Mouse (Mus musculus): ENCODE results near the gene 9930111J21Rik2. TPM values are rescaled to one million over a fixed set of nuclear protein-coding genes. Genes with fewer than 3 reads are reported as not detected.
"Not testable (repeated sequence)": the region's sequence is repeated elsewhere in the genome, so short reads cannot be mapped to it uniquely, and the experiment has no call there.

The 9930111J21Rik2 gene
- polyA plus RNA-seq (2015; fragmentation: Nextera tagmentation; extraction: Ambion mirVana), result 0.83 and 1.1 TPM in 2 replicates

DNA sequence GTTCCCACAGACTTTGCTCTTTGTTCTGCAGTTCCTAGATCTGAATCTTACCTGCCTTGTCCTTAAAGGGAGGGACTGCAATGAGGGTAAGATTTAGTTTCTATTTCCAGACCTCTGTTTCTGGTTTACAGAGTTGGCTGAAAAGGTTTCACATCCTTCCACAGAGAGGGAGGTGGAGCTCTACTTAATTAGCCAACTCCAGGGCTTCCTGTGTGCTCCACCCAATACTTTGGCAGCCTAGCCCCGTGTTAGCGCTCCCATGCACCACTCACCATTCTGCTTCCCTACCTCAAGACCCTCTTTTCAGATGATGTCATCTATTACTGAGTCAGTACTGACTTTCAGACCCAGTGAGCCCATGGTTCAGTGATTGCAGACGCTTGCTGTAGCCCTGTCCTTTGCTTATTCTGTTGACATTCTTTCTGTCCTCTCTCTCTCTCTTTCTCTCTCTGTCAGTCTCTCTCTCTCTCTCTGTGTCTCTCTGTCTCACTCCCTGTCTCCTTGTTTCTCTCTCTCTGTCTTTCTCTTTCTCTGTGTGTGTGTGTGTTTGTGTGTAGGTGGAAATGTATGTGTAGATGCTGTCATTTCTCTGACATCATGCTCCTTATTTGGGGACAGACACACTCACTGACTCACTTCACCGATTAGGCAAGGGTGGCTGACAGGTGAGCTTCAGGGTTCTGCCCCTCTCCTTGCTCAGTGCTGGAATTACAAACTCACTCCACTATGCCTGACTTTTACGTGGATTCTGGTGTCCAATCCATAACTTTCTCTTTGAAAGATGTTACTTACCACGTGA lies at the start of gene 9930111J21Rik2:
9930111J21Rik2 (minus strand) TSS at position 150 of the 799 bp plus-strand sequence.
- not testable (repeated sequence) for H3K4me3 ChIP-seq

DNA sequence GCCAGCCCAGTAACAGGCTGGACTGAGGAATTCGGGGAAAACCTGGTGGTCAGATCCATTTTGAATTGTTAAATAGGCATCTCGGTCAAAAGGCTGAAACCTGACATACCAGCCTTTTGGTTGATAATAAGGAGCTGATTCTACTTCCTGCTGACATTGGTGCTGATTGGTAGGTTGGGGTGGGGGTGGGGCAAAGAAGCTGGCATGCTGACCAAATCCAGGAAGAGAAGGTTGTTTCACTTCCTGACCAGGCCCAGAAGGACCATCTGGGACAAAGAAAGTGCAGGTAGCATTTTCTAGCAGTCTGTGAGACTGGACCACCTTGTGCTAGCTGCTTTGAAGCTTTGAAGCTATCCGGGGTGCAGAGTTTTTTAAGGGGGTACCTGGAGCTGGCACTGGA lies 49.4 kb upstream of the 9930111J21Rik2 start:
- no peak overlapping the region for H3K9ac ChIP-seq
- no peak overlapping the region for H3K4me2 ChIP-seq
- no peaks in the 10 kb centered on the region for H3K9me3 ChIP-seq
- H3K27me3 ChIP-seq, result no peaks in the 10 kb centered on the region
- no peak overlapping the region for H3K27ac ChIP-seq
- no peaks in the 10 kb centered on the region for H3K36me3 ChIP-seq
- no peaks in the 10 kb centered on the region for H3K4me1 ChIP-seq
- no peak for ATAC-seq (ENCODE audit: insufficient number of reproducible peaks, low FRiP score, low TSS enrichment, low read depth)
- WGBS, result 74% methylated on average over 3 of the region's 3 CpGs
- no peak overlapping the region for H3K4me3 ChIP-seq

More for the DNA sequence above, at the start of gene 9930111J21Rik2:
- not testable (repeated sequence) for H3K9ac ChIP-seq; H3K36me3 ChIP-seq; ATAC-seq (ENCODE audit: insufficient number of reproducible peaks, low FRiP score, low TSS enrichment, low read depth); H3K27ac ChIP-seq; H3K27me3 ChIP-seq; H3K4me1 ChIP-seq; H3K4me2 ChIP-seq; H3K9me3 ChIP-seq
- WGBS, result 69% methylated on average over 1 of the region's 6 CpGs

- no peaks in the 10 kb centered on the region for H3K4me1 ChIP-seq
- no peak overlapping the region for H3K4me3 ChIP-seq
- 90% methylated on average over 4 of the region's 4 CpGs for WGBS
These were observed 44.3 kb upstream of the 9930111J21Rik2 start for GRCm38 (mm10) chr11:49095367-49095766.

GRCm38 (mm10) chr11:49093861-49094660 lies 43.0 kb upstream of the 9930111J21Rik2 start:
- 75% methylated on average over 6 of the region's 6 CpGs for WGBS
- H3K9me3 ChIP-seq, result no peaks in the 10 kb centered on the region
- no peak overlapping the region for H3K4me2 ChIP-seq
- no peaks in the 10 kb centered on the region for H3K36me3 ChIP-seq
- no peak overlapping the region for H3K27ac ChIP-seq
- H3K4me1 ChIP-seq, result no peaks in the 10 kb centered on the region
- ATAC-seq (ENCODE audit: insufficient number of reproducible peaks, low FRiP score, low TSS enrichment, low read depth), result no peak
- no peak overlapping the region for H3K4me3 ChIP-seq
- H3K9ac ChIP-seq, result no peak overlapping the region
- H3K27me3 ChIP-seq, result no peaks in the 10 kb centered on the region

More at GRCm38 (mm10) chr11:49095367-49095766, 44.3 kb upstream of the 9930111J21Rik2 start:
- H3K27me3 ChIP-seq, result no peaks in the 10 kb centered on the region
- H3K36me3 ChIP-seq, result no peaks in the 10 kb centered on the region
- ATAC-seq (ENCODE audit: insufficient number of reproducible peaks, low FRiP score, low TSS enrichment, low read depth), result no peak
- H3K4me2 ChIP-seq, result no peak overlapping the region
- H3K9me3 ChIP-seq, result no peaks in the 10 kb centered on the region
- H3K27ac ChIP-seq, result no peak overlapping the region
- no peak overlapping the region for H3K9ac ChIP-seq

- 85% methylated on average over 2 of the region's 2 CpGs for WGBS
- H3K27ac ChIP-seq, result no peak overlapping the region
- H3K9ac ChIP-seq, result no peak overlapping the region
- H3K4me1 ChIP-seq, result peaks cover 4% of the 10 kb centered on the region; the same call in 1 of the 2 replicates
- H3K4me2 ChIP-seq, result no peak overlapping the region
- no peaks in the 10 kb centered on the region for H3K27me3 ChIP-seq
- H3K4me3 ChIP-seq, result no peak overlapping the region
- H3K36me3 ChIP-seq, result no peaks in the 10 kb centered on the region
- ATAC-seq (ENCODE audit: insufficient number of reproducible peaks, low FRiP score, low TSS enrichment, low read depth), result no peak
- no peaks in the 10 kb centered on the region for H3K9me3 ChIP-seq
These were observed 41.7 kb upstream of the 9930111J21Rik2 start for GRCm38 (mm10) chr11:49092786-49093185.

DNA sequence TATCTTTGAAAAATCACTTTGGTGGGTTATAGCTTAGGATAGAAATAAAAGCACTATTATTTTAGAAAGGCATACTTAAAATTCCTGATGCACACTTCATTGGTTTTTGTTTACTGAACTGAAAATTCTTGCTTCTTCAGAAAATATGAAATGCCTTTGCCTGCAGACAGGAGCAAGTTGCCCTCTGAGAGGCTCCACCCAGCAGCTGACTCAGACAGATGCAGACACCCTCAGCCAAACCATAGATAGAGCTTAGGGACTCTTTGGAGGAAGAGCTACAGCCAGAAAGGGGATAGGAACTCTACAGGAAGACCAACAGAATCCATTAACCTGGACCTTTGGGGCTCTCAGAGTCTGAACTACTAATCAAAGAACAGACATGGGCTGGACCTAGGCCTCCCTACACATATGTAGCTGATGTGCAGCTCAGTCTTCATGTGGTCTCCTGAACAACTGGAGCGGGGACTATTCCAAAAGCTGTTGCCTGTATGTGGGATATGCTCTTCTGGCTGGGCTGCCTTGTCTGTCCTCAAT lies 41.1 kb upstream of the 9930111J21Rik2 start:
- Histone ChIP-seq H3K4me2 (no peak overlapping the region), H3K9ac (no peak overlapping the region), H3K27ac (no peak overlapping the region), H3K36me3 (no peaks in the 10 kb centered on the region), H3K27me3 (no peaks in the 10 kb centered on the region), H3K4me1 (peaks cover 4% of the 10 kb centered on the region; the same call in 1 of the 2 replicates), H3K9me3 (no peaks in the 10 kb centered on the region), H3K4me3 (no peak overlapping the region)
- WGBS, result 100% methylated on average over 1 of the region's 1 CpGs
- no peak for ATAC-seq (ENCODE audit: insufficient number of reproducible peaks, low FRiP score, low TSS enrichment, low read depth)

DNA sequence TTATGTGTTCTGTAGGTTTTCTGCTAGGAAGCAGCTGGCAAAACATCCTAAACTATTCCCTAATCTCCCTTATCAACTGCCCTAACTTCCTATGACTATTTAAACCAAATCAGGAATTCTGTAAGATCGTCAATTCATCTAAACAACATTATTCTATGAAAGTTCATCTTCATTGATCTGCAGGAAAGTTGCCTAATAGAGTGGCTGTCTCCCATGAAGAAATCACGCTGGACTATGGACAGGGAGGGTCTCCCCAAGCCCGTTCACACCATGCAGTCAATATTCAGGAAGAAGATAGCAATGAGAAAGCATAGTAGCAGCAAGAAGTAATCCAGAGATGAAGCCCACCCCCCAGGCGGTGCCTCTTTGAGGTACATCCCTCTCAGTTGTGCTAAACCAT lies 40.1 kb upstream of the 9930111J21Rik2 start:
- 74% methylated on average over 4 of the region's 4 CpGs for WGBS

DNA sequence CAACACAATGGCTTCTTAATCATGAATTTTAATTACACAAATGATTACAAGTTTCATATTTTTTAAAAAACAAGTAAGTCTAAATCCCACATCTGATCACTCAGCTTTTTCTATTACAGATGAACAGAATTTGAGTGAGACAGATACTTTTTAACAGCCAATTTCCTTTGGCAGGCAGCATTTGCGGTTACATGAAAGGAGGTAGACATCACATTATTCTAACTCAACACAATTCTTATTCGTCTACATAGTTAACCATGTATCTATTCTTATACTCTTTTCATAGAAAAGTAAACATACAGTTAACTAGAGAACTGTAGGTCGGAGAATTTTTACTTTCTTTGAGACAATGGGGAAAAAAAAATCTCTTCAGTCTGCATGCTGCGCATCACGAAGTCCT lies 39.5 kb upstream of the 9930111J21Rik2 start:
- no peak overlapping the region for H3K27ac ChIP-seq
- H3K36me3 ChIP-seq, result no peaks in the 10 kb centered on the region
- no peak overlapping the region for H3K9ac ChIP-seq
- WGBS, result 84% methylated on average over 5 of the region's 5 CpGs
- no peak overlapping the region for H3K4me2 ChIP-seq
- ATAC-seq (ENCODE audit: insufficient number of reproducible peaks, low FRiP score, low TSS enrichment, low read depth), result no peak
- H3K4me3 ChIP-seq, result no peak overlapping the region
- no peaks in the 10 kb centered on the region for H3K9me3 ChIP-seq
- H3K4me1 ChIP-seq, result peaks cover 4% of the 10 kb centered on the region; the same call in 1 of the 2 replicates
- H3K27me3 ChIP-seq, result no peaks in the 10 kb centered on the region

More for the DNA sequence above, 40.1 kb upstream of the 9930111J21Rik2 start:
- Histone ChIP-seq H3K4me1 (peaks cover 4% of the 10 kb centered on the region; the same call in 1 of the 2 replicates), H3K36me3 (no peaks in the 10 kb centered on the region), H3K4me3 (no peak overlapping the region), H3K27ac (no peak overlapping the region), H3K9ac (no peak overlapping the region), H3K9me3 (no peaks in the 10 kb centered on the region), H3K4me2 (no peak overlapping the region), H3K27me3 (no peaks in the 10 kb centered on the region)
- no peak for ATAC-seq (ENCODE audit: insufficient number of reproducible peaks, low FRiP score, low TSS enrichment, low read depth)

DNA sequence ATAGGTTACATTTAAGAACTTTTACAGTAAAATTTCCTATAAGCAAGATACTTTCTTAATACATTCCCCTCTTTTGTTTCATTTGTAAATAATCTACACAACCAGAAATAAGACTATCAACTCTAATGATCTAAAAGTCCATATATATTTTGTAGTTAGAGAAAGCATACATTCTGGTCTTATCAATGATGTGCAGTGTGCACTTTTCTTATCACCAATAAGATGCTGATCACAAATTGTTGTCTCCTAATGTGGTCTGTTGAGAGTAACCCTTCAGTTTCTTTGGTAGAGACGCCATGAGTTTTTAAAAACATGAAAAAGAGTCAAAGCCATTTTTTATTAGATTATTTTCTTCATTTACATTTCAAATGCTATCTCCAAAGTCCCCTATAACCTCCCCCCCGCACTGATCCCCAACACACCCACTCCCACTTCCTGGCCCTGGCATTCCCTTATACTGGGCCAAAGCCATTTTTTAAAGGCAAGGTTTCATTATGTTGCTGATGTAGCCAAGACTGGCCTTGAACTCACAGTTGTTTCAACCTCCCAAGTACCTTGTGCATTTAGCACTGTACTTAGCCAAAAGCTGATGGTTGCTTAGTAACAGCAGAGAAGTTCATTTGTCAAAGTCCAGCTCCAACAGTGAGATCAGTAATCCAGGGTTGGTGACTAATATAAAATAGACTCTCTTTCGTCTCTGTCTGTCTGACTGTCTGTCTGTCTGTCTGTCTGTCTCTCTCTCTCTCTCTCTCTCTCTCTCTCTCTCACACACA lies 38.9 kb upstream of the 9930111J21Rik2 start:
- no peak for ATAC-seq (ENCODE audit: insufficient number of reproducible peaks, low FRiP score, low TSS enrichment, low read depth)
- H3K9me3 ChIP-seq, result no peaks in the 10 kb centered on the region
- H3K4me3 ChIP-seq, result no peak overlapping the region
- H3K4me2 ChIP-seq, result no peak overlapping the region
- WGBS, result 85% methylated on average over 3 of the region's 3 CpGs
- peaks cover 4% of the 10 kb centered on the region; the same call in 1 of the 2 replicates for H3K4me1 ChIP-seq
- H3K27ac ChIP-seq, result no peak overlapping the region
- no peak overlapping the region for H3K9ac ChIP-seq
- no peaks in the 10 kb centered on the region for H3K36me3 ChIP-seq
- no peaks in the 10 kb centered on the region for H3K27me3 ChIP-seq

DNA sequence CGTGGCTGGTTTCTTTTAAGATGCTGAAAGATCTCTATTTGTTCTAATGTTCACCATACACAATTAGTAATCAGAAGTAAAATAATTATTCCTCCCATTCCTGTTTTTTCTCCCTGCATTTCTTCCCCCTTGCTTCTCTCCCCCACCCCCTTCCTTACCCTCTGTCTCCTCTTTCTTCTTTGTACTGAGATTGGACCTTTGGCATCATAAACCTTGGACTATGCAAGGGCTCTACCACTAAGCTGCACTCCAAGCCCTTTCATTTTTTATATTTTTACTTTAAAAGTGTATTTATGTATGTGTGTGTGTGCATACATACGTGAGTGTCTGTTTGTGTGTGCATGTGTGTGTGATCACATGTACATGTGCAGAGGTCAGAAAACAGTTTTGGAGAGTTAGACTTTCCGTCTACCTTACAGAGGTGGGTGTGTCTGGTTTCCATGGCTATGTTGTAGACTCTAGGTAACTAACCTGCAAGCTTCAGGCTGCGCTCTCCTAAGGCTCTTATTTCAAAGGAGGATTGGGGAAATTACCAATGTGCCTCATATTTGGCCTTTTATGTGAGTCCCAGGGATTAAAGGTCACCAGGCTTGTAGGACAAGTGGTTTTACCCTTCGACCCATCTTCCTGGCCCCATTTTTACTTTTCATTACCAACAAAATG lies 38.1 kb upstream of the 9930111J21Rik2 start:
- Histone ChIP-seq H3K4me3 (no peak overlapping the region), H3K9me3 (no peaks in the 10 kb centered on the region), H3K27me3 (no peaks in the 10 kb centered on the region), H3K36me3 (no peaks in the 10 kb centered on the region), H3K4me1 (peaks cover 4% of the 10 kb centered on the region; the same call in 1 of the 2 replicates), H3K4me2 (no peak overlapping the region), H3K27ac (no peak overlapping the region), H3K9ac (no peak overlapping the region)
- 81% methylated on average over 5 of the region's 5 CpGs for WGBS
- no peak for ATAC-seq (ENCODE audit: insufficient number of reproducible peaks, low FRiP score, low TSS enrichment, low read depth)

Measured in limb, embryonic 15.5 days (tissue).